Mouse (Mus musculus) MEL (cell line): ENCODE measurements around the gene Prr3. TPM values are rescaled to one million over a fixed set of nuclear protein-coding genes. Genes with fewer than 3 reads are reported as not detected.

ENCODE experiments used
- DNase-seq: peaks from one replicate; pipeline ENCODE4 v3.0.0; 2011; ENCODE audit warnings: low read depth, low spot score
- H3K27ac ChIP-seq: 2 replicates; pipeline ENCODE4 v1.5.1; 2012; ENCODE audit warnings: low read depth, mild to moderate bottlenecking, control low read depth, low read length, moderate library complexity; ENCODE audit not compliant: control insufficient read depth
- H3K27me3 ChIP-seq, 2 experiments: fragments of 150-350 bp in 1 of 2; sonication (generic) in 1 of 2; 2 replicates each; pipeline ENCODE4 v1.6.1; 2012; ENCODE audit warnings: low read length in 2 of 2, mild to moderate bottlenecking in 2 of 2, improper control_type of control experiment in 1 of 2, moderate library complexity in 1 of 2; ENCODE audit not compliant: insufficient read depth in 2 of 2, control insufficient read depth in 1 of 2
- H3K36me3 ChIP-seq, 2 experiments: 2 replicates each; pipeline ENCODE4 v1.6.1; 2012 to 2014; ENCODE audit warnings: low read length in 2 of 2, improper control_type of control experiment in 1 of 2, inconsistent platforms in 1 of 2, mild to moderate bottlenecking in 1 of 2; ENCODE audit not compliant: insufficient read depth in 2 of 2, control insufficient read depth in 1 of 2
- H3K4me1 ChIP-seq, 2 experiments: fragments of 150-350 bp in 1 of 2; sonication (generic) in 1 of 2; 2 replicates each; pipeline ENCODE4 v1.6.1; 2012; ENCODE audit warnings: low read length in 2 of 2, improper control_type of control experiment in 1 of 2, mild to moderate bottlenecking in 1 of 2; ENCODE audit not compliant: insufficient read depth in 2 of 2, control insufficient read depth in 1 of 2
- H3K4me3 ChIP-seq, 2 experiments: fragments of 150-350 bp in 1 of 2; sonication (generic) in 1 of 2; 2 replicates each; pipeline ENCODE4 v1.5.1; 2012; ENCODE audit warnings: low read depth in 2 of 2, low read length in 2 of 2, mild to moderate bottlenecking in 2 of 2, moderate library complexity in 2 of 2, control low read depth in 1 of 2, improper control_type of control experiment in 1 of 2; ENCODE audit not compliant: control insufficient read depth in 1 of 2, insufficient read depth in 1 of 2
- H3K79me2 ChIP-seq: 2 replicates; pipeline ENCODE4 v1.6.1; 2012; ENCODE audit warnings: mild to moderate bottlenecking, low read length, moderate library complexity; ENCODE audit not compliant: control insufficient read depth, poor library complexity, insufficient read depth
- H3K9ac ChIP-seq: 2 replicates; pipeline ENCODE4 v1.6.1; 2012; ENCODE audit warnings: low read depth, mild to moderate bottlenecking, control low read depth, low read length, moderate library complexity; ENCODE audit not compliant: control insufficient read depth, poor library complexity, severe bottlenecking
- H3K9me3 ChIP-seq: fragments of 150-350 bp; sonication (generic); replicated peaks from 2 replicates; pipeline ENCODE4 v1.6.1; 2012; ENCODE audit warnings: mild to moderate bottlenecking, low read length, improper control_type of control experiment, moderate library complexity; ENCODE audit not compliant: insufficient read depth
- CHD1 ChIP-seq: IDR thresholded peaks from 2 replicates; pipeline ENCODE4 v1.6.1; 2012; ENCODE audit warnings: low read depth, mild to moderate bottlenecking, inconsistent platforms, low read length, improper control_type of control experiment
- E2F4 ChIP-seq: IDR thresholded peaks from 2 replicates; pipeline ENCODE4 v1.6.1; 2011; ENCODE audit warnings: low read depth, low read length, improper control_type of control experiment, borderline replicate concordance
- ELF1 ChIP-seq: IDR thresholded peaks from 2 replicates; pipeline ENCODE4 v1.6.1; 2014; ENCODE audit warnings: low read depth, mild to moderate bottlenecking, inconsistent platforms, low read length, improper control_type of control experiment, moderate library complexity
- EP300 ChIP-seq, 2 experiments: IDR thresholded peaks; 2 replicates each; pipeline ENCODE4 v1.6.1; 2011; ENCODE audit warnings: improper control_type of control experiment in 2 of 2, low read length in 2 of 2, low read depth in 1 of 2, mild to moderate bottlenecking in 1 of 2
- ETS1 ChIP-seq: IDR thresholded peaks from 2 replicates; pipeline ENCODE4 v1.6.1; 2012; ENCODE audit warnings: low read depth, mild to moderate bottlenecking, inconsistent platforms, low read length, improper control_type of control experiment, moderate library complexity
- GATA1 ChIP-seq: IDR thresholded peaks from 2 replicates; pipeline ENCODE4 v1.6.1; 2011; ENCODE audit warnings: low read depth, low read length, improper control_type of control experiment
- JUND ChIP-seq: IDR thresholded peaks from 2 replicates; pipeline ENCODE4 v1.6.1; 2011; ENCODE audit warnings: low read depth, mild to moderate bottlenecking, improper control_type of control experiment, low read length
- KAT2A ChIP-seq: conservative IDR thresholded peaks from 2 replicates; pipeline ENCODE4 v1.6.1; 2012; ENCODE audit warnings: low read depth, low read length, improper control_type of control experiment, inconsistent platforms
- MAX ChIP-seq: IDR thresholded peaks from 2 replicates; pipeline ENCODE4 v1.6.1; 2011; ENCODE audit warnings: low read length, improper control_type of control experiment
- MAZ ChIP-seq: IDR thresholded peaks from 2 replicates; pipeline ENCODE4 v1.6.1; 2012; ENCODE audit warnings: low read depth, mild to moderate bottlenecking, inconsistent platforms, low read length, improper control_type of control experiment
- MEF2A ChIP-seq: IDR thresholded peaks from 2 replicates; pipeline ENCODE4 v1.6.1; 2014; ENCODE audit warnings: low read depth, mild to moderate bottlenecking, inconsistent platforms, low read length, improper control_type of control experiment; ENCODE audit not compliant: poor library complexity, insufficient replicate concordance, severe bottlenecking; ENCODE audit errors: extremely low read depth
- MYB ChIP-seq: IDR thresholded peaks from 2 replicates; pipeline ENCODE4 v1.6.1; 2011; ENCODE audit warnings: mild to moderate bottlenecking, low read depth, low read length, improper control_type of control experiment
- MYC ChIP-seq: IDR thresholded peaks from 2 replicates; pipeline ENCODE4 v1.6.1; 2011; ENCODE audit warnings: low read depth, mild to moderate bottlenecking, low read length, improper control_type of control experiment, moderate library complexity
- NELFE ChIP-seq: IDR thresholded peaks from 2 replicates; pipeline ENCODE4 v1.6.1; 2011; ENCODE audit warnings: low read depth, low read length, improper control_type of control experiment
- NRF1 ChIP-seq: IDR thresholded peaks from 2 replicates; pipeline ENCODE4 v1.6.1; 2014; ENCODE audit warnings: low read depth, mild to moderate bottlenecking, inconsistent platforms, low read length, improper control_type of control experiment, moderate library complexity; ENCODE audit not compliant: poor library complexity, insufficient read depth, severe bottlenecking
- POLR2AphosphoS2 ChIP-seq: IDR thresholded peaks from 2 replicates; pipeline ENCODE4 v1.6.1; 2011; ENCODE audit warnings: low read length, improper control_type of control experiment
- POLR2AphosphoS5 ChIP-seq: IDR thresholded peaks from 2 replicates; pipeline ENCODE4 v1.6.1; 2012; ENCODE audit warnings: low read depth, borderline replicate concordance, mild to moderate bottlenecking, inconsistent platforms, low read length, moderate library complexity, mixed read lengths
- RAD21 ChIP-seq: IDR thresholded peaks from 2 replicates; pipeline ENCODE4 v1.6.1; 2011; ENCODE audit warnings: mild to moderate bottlenecking, low read depth, low read length, improper control_type of control experiment
- RCOR1 ChIP-seq: IDR thresholded peaks from 2 replicates; pipeline ENCODE4 v1.6.1; 2012; ENCODE audit warnings: low read depth, mild to moderate bottlenecking, inconsistent platforms, low read length, improper control_type of control experiment
- SMC3 ChIP-seq: IDR thresholded peaks from 2 replicates; pipeline ENCODE4 v1.6.1; 2011; ENCODE audit warnings: low read depth, low read length, improper control_type of control experiment
- TAL1 ChIP-seq: IDR thresholded peaks from 2 replicates; pipeline ENCODE4 v1.6.1; 2012; ENCODE audit warnings: mild to moderate bottlenecking, inconsistent platforms, low read length, moderate library complexity, mixed read lengths
- TBP ChIP-seq: IDR thresholded peaks from 2 replicates; pipeline ENCODE4 v1.8.0; 2011; ENCODE audit warnings: low read depth, low read length, improper control_type of control experiment
- USF1 ChIP-seq: IDR thresholded peaks from 2 replicates; pipeline ENCODE4 v1.6.1; 2014; ENCODE audit warnings: low read depth, mild to moderate bottlenecking, inconsistent platforms, low read length, improper control_type of control experiment, moderate library complexity
- USF2 ChIP-seq, 2 experiments: IDR thresholded peaks; 2 replicates each; pipeline ENCODE4 v1.6.1; 2011 to 2012; ENCODE audit warnings: improper control_type of control experiment in 2 of 2, low read length in 2 of 2, borderline replicate concordance in 1 of 2, inconsistent platforms in 1 of 2, low read depth in 1 of 2, mild to moderate bottlenecking in 1 of 2; ENCODE audit not compliant: insufficient read depth in 1 of 2
- ZC3H11A ChIP-seq: IDR thresholded peaks from 2 replicates; pipeline ENCODE4 v1.6.1; 2012; ENCODE audit warnings: low read depth, mild to moderate bottlenecking, inconsistent platforms, low read length, improper control_type of control experiment
- ZMIZ1 ChIP-seq: IDR thresholded peaks from 2 replicates; pipeline ENCODE4 v1.6.1; 2012; ENCODE audit warnings: low read depth, mild to moderate bottlenecking, inconsistent platforms, low read length, improper control_type of control experiment, moderate library complexity
- ZNF384 ChIP-seq: IDR thresholded peaks from 2 replicates; pipeline ENCODE4 v1.6.1; 2012; ENCODE audit warnings: low read depth, mild to moderate bottlenecking, inconsistent platforms, low read length, improper control_type of control experiment
- polyA plus RNA-seq, 2 experiments: library from polyadenylated mRNA; stranded (reverse) in 1 of 2; unstranded in 1 of 2; fragments of >175 nt in 1 of 2; fragments of >200 nt in 1 of 2; gene quantifications; 2 replicates each; pipeline versions ENCODE4 v1.2.1 to v1.2.4; 2012; ENCODE audit warnings: low replicate concordance in 2 of 2, low read depth in 1 of 2; ENCODE audit not compliant: insufficient read length in 2 of 2, insufficient read depth in 1 of 2, missing spikeins in 1 of 2
- total RNA-seq: library from RNA; depleted of rRNA; stranded (reverse); fragments of 300-350 nt; gene quantifications from 2 replicates; pipeline ENCODE4 v1.2.3, GENCODE M21; 2012

The Prr3 gene
- total and polyA plus RNA-seq, 3 experiments: 13.8 to 48.1 TPM; not detected in 1

DNA sequence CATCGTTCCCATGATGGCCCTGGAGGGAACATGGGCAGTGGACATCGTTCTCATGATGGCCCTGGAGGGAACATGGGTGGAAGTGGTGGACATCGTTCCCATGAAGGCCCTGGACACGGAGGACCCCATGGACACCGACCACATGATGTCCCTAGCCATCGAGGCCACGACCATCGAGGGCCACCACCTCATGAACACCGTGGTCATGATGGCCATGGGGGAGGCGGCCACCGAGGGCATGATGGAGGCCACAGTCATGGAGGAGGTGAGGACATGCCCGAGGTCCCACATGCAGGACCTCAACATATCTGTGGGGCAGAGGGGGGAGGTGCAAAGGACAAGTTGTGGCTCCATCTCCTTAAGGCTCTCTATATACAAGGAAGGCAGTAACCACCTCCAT lies 49.4 kb downstream of the Prr3 start:
- H3K79me2 ChIP-seq: peaks cover 1% of the 10 kb centered on the region; the same call in 1 of the 2 replicates
- DNase-seq: no peak
- peaks cover 11 to 25% of the 10 kb centered on the region in 2 experiments for H3K36me3 ChIP-seq
- H3K9ac ChIP-seq: no peak overlapping the region
- H3K27me3 ChIP-seq: no peaks in the 10 kb centered on the region
- no peaks in the 10 kb centered on the region for H3K9me3 ChIP-seq
- no peak overlapping the region for H3K27ac ChIP-seq
- TF ChIP-seq POLR2AphosphoS2: no peak
- TF ChIP-seq USF2 (IDR thresholded peaks at IDR 0.05; ENCODE audit: borderline replicate concordance in 1 of 2, insufficient read depth in 1 of 2, low read depth in 1 of 2, low read length in 2 of 2): no peak
- no peak for TF ChIP-seq ETS1
- TF ChIP-seq NRF1: no peak
- TF ChIP-seq TBP: no peak
- TF ChIP-seq ZNF384: no peak
- H3K4me1 ChIP-seq: peaks cover 16 to 24% of the 10 kb centered on the region in 2 experiments
- no peak overlapping the region for H3K4me3 ChIP-seq

- H3K4me3 ChIP-seq: no peak overlapping the region
- no peak for DNase-seq
- H3K36me3 ChIP-seq: peaks cover 13 to 33% of the 10 kb centered on the region in 2 experiments
These were observed 50.5 kb downstream of the Prr3 start for GRCm38 (mm10) chr17:35929534-35929933.

GRCm38 (mm10) chr17:35927471-35927870 lies 52.6 kb downstream of the Prr3 start:
- Histone ChIP-seq H3K9me3 (no peaks in the 10 kb centered on the region), H3K36me3 (peaks cover 13 to 54% of the 10 kb centered on the region in 2 experiments), H3K79me2 (peaks cover 2% of the 10 kb centered on the region; the same call in 1 of the 2 replicates), H3K9ac (no peak overlapping the region), H3K27ac (peak overlapping the region; percentile 86), H3K4me3 (no peak overlapping the region), H3K27me3 (no peaks in the 10 kb centered on the region), H3K4me1 (peaks cover 18 to 45% of the 10 kb centered on the region in 2 experiments)
- peak; percentile 92 for DNase-seq
- TF ChIP-seq JUND (0 out of 2 replicates have a peak, but pooled peaks have one; percentile 49), RAD21 (no peak), MAX (no peak), EP300 (IDR thresholded peaks at IDR 0.05; ENCODE audit: low read depth in 1 of 2, low read length in 2 of 2) (peak; percentile 94 to 95), CHD1 (no peak), KAT2A (no peak), TAL1 (peak; percentile 87), E2F4 (no peak), GATA1 (peak; percentile 99), ELF1 (no peak), POLR2AphosphoS5 (no peak), TBP (no peak), MAZ (no peak), ZMIZ1 (no peak), SMC3 (no peak), ETS1 (peak; percentile 96), RCOR1 (peak; percentile 66; the same call in 1 of the 2 replicates)

More at GRCm38 (mm10) chr17:35929534-35929933, 50.5 kb downstream of the Prr3 start:
- Histone ChIP-seq H3K79me2 (peaks cover 1% of the 10 kb centered on the region; the same call in 1 of the 2 replicates), H3K9me3 (no peaks in the 10 kb centered on the region), H3K27ac (no peak overlapping the region), H3K9ac (no peak overlapping the region), H3K4me1 (peaks cover 18 to 29% of the 10 kb centered on the region in 2 experiments), H3K27me3 (no peaks in the 10 kb centered on the region)
- TF ChIP-seq MYB: no peak
- no peak for TF ChIP-seq NRF1
- no peak for TF ChIP-seq POLR2AphosphoS2
- TF ChIP-seq JUND: no peak
- TF ChIP-seq NELFE: no peak
- no peak for TF ChIP-seq CHD1
- no peak for TF ChIP-seq ETS1
- no peak for TF ChIP-seq E2F4
- TF ChIP-seq MYC: no peak
- TF ChIP-seq MEF2A: no peak
- TF ChIP-seq USF1: no peak
- TF ChIP-seq ELF1: no peak
- no peak for TF ChIP-seq ZC3H11A
- TF ChIP-seq MAX: no peak
